Mouse (Mus musculus) liver, embryonic 14.5 days (tissue): Measurements from ENCODE around the gene Flna.

Source experiments
- CTCF ChIP-seq: IDR thresholded peaks from 2 replicates; pipeline ENCODE4 v1.5.1; 2016; ENCODE audit warnings: antibody characterized with exemption, low read depth, control low read depth
- EP300 ChIP-seq: IDR thresholded peaks from 2 replicates; pipeline ENCODE4 v1.6.1; 2016; ENCODE audit warnings: antibody characterized with exemption, low read depth

DNA sequence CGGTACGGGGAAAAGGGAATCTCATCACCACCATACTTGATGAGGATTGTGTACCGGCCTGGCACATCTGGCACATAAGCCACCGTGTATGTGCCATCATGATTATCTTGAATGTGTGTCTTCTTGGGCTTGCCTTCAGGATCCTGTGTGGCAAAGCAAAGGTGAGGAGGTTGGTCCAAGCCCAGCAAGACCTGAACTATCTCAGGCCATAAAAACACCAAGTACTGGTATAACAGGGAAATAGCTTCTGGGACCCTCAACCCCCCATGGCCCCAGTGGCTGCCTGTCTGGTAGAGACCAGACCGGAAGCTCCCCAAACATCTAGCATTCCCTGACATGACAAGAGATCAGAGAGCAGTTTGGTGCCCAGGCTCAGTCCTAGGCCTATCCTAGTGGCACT, 16.4 kb downstream of the Flna start:
- TF ChIP-seq CTCF: no peak
- TF ChIP-seq EP300: no peak
